Mouse (Mus musculus): ENCODE measurements around the gene Fastkd5. TPM values are rescaled to one million over a fixed set of nuclear protein-coding genes. Genes with fewer than 3 reads are reported as not detected.

The Fastkd5 gene
- total and polyA plus RNA-seq, 2 experiments from 2014 or later: 8.1 to 10.0 TPM

DNA sequence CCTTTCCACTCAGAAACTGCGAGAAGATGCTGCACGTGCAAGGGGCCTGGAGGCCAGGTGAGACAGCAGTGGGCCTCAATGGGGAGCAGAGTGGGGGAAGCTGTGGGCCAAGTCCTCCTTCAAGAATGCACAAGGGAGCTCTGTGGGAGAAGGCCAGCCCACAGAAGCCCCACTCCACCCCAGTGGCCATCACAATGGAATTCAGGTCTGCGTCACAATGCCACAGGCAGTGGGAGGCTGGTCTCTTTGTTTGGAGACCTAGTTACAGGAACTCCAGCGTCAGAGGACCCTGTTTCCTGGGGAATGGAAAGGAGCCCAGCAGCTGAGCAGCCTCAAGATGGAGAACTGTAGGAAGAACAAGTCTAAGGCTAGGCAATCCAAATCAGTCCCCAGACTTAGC, 40.7 kb downstream of the Fastkd5 start:
- no peak overlapping the region for H3K4me2 ChIP-seq (ENCODE audit: low read depth)
- H3K27me3 ChIP-seq (ENCODE audit: insufficient read depth, low read length): no peaks in the 10 kb centered on the region
- TF ChIP-seq CTCF (IDR thresholded peaks at IDR 0.05; ENCODE audit: low read depth): no peak
- WGBS: 53% methylated on average over 4 of the region's 4 CpGs
- no peak overlapping the region for H3K4me3 ChIP-seq (ENCODE audit: low read depth, low read length)
- H3K36me3 ChIP-seq (ENCODE audit: insufficient read depth): peaks cover 20% of the 10 kb centered on the region
- H3K9me3 ChIP-seq (ENCODE audit: low read length): no peaks in the 10 kb centered on the region
- H3K9ac ChIP-seq: no peak overlapping the region
- no peaks in the 10 kb centered on the region for H3K4me1 ChIP-seq (ENCODE audit: insufficient read depth)
- H3K27ac ChIP-seq (ENCODE audit: low read depth, low read length): no peak overlapping the region
- ATAC-seq (no peak), DNase-seq (no peak)

- no peaks in the 10 kb centered on the region for H3K9me3 ChIP-seq (ENCODE audit: low read length)
- no peak overlapping the region for H3K4me3 ChIP-seq (ENCODE audit: low read depth, low read length)
- no peak overlapping the region for H3K4me2 ChIP-seq (ENCODE audit: low read depth)
- TF ChIP-seq CTCF (IDR thresholded peaks at IDR 0.05; ENCODE audit: low read depth): no peak
- no peak overlapping the region for H3K27ac ChIP-seq (ENCODE audit: low read depth, low read length)
- ATAC-seq (no peak), DNase-seq (no peak)
- 87% methylated on average over 2 of the region's 2 CpGs for WGBS
- peaks cover 20% of the 10 kb centered on the region for H3K36me3 ChIP-seq (ENCODE audit: insufficient read depth)
- no peaks in the 10 kb centered on the region for H3K4me1 ChIP-seq (ENCODE audit: insufficient read depth)
- no peak overlapping the region for H3K9ac ChIP-seq
- H3K27me3 ChIP-seq (ENCODE audit: insufficient read depth, low read length): no peaks in the 10 kb centered on the region
These were observed 41.5 kb downstream of the Fastkd5 start for GRCm38 (mm10) chr2:130588373-130588772.

DNA sequence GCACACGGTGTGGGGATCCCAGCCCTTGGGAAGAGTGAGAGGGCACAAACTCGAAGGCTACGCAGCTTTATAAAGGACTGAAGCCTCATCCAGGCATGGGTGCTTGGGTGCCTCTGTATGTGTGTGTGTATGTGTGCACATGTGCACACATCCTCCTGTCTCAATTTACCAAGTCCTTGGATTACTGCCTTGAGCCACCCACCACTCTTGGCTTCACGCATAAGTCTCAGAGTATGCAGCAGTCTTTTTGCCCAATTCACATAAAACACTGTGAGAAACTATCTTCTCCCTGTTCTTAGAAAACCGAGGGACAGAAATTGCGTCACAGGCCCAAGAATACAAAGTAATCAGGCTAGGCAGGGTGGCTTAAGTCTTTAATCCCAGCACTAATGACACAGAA, 43.8 kb downstream of the Fastkd5 start:
- no peak for TF ChIP-seq CTCF (IDR thresholded peaks at IDR 0.05; ENCODE audit: low read depth)
- Histone ChIP-seq H3K27me3 (ENCODE audit: insufficient read depth, low read length) (peaks cover 16% of the 10 kb centered on the region), H3K4me1 (ENCODE audit: insufficient read depth) (no peaks in the 10 kb centered on the region), H3K4me3 (ENCODE audit: low read depth, low read length) (no peak overlapping the region), H3K4me2 (ENCODE audit: low read depth) (no peak overlapping the region), H3K9ac (no peak overlapping the region), H3K36me3 (ENCODE audit: insufficient read depth) (peaks cover 13% of the 10 kb centered on the region), H3K27ac (ENCODE audit: low read depth, low read length) (no peak overlapping the region), H3K9me3 (ENCODE audit: low read length) (no peaks in the 10 kb centered on the region)
- DNase-seq: no peak
- WGBS: 91% methylated on average over 6 of the region's 6 CpGs
- no peak for ATAC-seq

DNA sequence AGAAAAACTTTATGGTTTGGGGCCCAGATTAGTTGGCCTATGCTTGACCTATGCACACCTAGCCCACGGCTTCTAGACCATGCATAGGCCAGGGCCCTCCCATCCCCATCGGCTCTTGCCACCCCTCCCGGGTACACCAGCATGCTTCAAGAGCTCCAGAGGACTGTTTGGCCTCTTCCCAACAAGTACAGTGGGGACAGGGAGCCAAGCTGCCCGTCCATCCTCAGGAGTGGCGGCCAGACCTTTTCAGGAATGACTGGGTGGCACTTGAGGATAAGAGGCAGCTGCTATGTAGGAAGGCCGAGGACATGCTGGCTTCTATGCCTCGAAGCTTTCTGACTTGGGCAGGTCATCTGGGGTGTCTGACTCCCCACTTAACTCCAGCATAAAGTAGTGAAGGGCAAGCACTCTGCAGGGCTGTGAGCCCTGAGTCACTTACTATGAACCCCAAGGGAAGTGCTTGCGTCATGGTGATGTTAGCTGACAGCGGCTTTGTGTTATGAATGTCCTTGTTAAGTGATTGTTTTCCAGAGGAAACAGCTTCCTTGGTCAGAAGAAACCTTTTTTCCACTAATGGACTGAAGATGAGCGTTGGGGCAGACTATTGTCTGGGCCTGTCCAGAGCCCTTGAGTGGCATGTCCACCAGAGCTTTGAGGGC, 45.8 kb downstream of the Fastkd5 start:
- Histone ChIP-seq H3K27ac (ENCODE audit: low read depth, low read length) (no peak overlapping the region), H3K4me1 (ENCODE audit: insufficient read depth) (no peaks in the 10 kb centered on the region), H3K36me3 (ENCODE audit: insufficient read depth) (no peaks in the 10 kb centered on the region), H3K9me3 (ENCODE audit: low read length) (no peaks in the 10 kb centered on the region), H3K27me3 (ENCODE audit: insufficient read depth, low read length) (peaks cover 35% of the 10 kb centered on the region), H3K4me3 (ENCODE audit: low read depth, low read length) (no peak overlapping the region), H3K9ac (no peak overlapping the region), H3K4me2 (ENCODE audit: low read depth) (no peak overlapping the region)
- no peak for TF ChIP-seq CTCF (IDR thresholded peaks at IDR 0.05; ENCODE audit: low read depth)
- ATAC-seq (no peak), DNase-seq (no peak)
- WGBS: 77% methylated on average over 10 of the region's 10 CpGs

DNA sequence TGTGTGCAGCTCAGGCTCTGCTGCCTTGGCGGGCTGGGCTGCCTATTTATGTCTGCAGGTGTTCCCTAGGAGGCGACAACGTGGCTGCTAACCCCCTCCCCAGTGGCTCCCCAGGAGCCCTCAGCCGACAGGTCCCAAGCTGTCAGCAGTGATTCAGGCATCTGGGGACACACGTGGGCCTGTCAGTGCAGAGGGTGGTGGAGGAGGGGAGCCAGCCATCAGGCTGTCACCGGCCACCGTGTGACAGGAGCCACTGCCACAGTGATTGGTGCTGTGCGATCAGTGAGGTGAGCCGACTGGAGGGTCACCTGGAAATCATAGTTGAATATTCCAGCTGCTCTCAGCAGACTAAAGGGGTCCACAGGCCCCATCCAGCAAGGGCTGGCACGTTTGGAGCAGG, 47.3 kb downstream of the Fastkd5 start, which contains the start of gene Avp:
Avp (minus strand) TSS at position 3 of the 400 bp plus-strand sequence.
- TF ChIP-seq CTCF (IDR thresholded peaks at IDR 0.05; ENCODE audit: low read depth): no peak
- WGBS: 33% methylated on average over 10 of the region's 10 CpGs
- Histone ChIP-seq H3K27ac (ENCODE audit: low read depth, low read length) (no peak within 1 kb of the TSS), H3K9me3 (ENCODE audit: low read length) (no peaks in the 10 kb centered on the region), H3K27me3 (ENCODE audit: insufficient read depth, low read length) (peaks cover 49% of the 10 kb centered on the region), H3K4me2 (ENCODE audit: low read depth) (no peak within 1 kb of the TSS), H3K4me1 (ENCODE audit: insufficient read depth) (no peaks in the 10 kb centered on the region), H3K36me3 (ENCODE audit: insufficient read depth) (no peaks in the 10 kb centered on the region), H3K9ac (no peak within 1 kb of the TSS), H3K4me3 (ENCODE audit: low read depth, low read length) (no peak within 1 kb of the TSS)
- no peak for DNase-seq
- no peak for ATAC-seq

GRCm38 (mm10) chr2:130581201-130581600, 48.6 kb downstream of the Fastkd5 start:
- Histone ChIP-seq H3K4me3 (ENCODE audit: low read depth, low read length) (peak overlapping the region; percentile 13), H3K9me3 (ENCODE audit: low read length) (no peaks in the 10 kb centered on the region), H3K27me3 (ENCODE audit: insufficient read depth, low read length) (peaks cover 56% of the 10 kb centered on the region), H3K27ac (ENCODE audit: low read depth, low read length) (no peak overlapping the region), H3K4me1 (ENCODE audit: insufficient read depth) (no peaks in the 10 kb centered on the region), H3K36me3 (ENCODE audit: insufficient read depth) (no peaks in the 10 kb centered on the region), H3K4me2 (ENCODE audit: low read depth) (peak overlapping the region; percentile 36), H3K9ac (peak overlapping the region; percentile 28; the same call in 1 of the 2 replicates)
- ATAC-seq: no peak
- WGBS: 5% methylated on average over 16 of the region's 16 CpGs
- no peak for DNase-seq
- TF ChIP-seq CTCF (IDR thresholded peaks at IDR 0.05; ENCODE audit: low read depth): no peak

- Histone ChIP-seq H3K4me1 (ENCODE audit: insufficient read depth) (no peaks in the 10 kb centered on the region), H3K9me3 (ENCODE audit: low read length) (no peaks in the 10 kb centered on the region), H3K9ac (no peak overlapping the region), H3K27ac (ENCODE audit: low read depth, low read length) (no peak overlapping the region), H3K27me3 (ENCODE audit: insufficient read depth, low read length) (peaks cover 63% of the 10 kb centered on the region), H3K4me2 (ENCODE audit: low read depth) (no peak overlapping the region), H3K4me3 (ENCODE audit: low read depth, low read length) (no peak overlapping the region), H3K36me3 (ENCODE audit: insufficient read depth) (no peaks in the 10 kb centered on the region)
- 7% methylated on average over 8 of the region's 8 CpGs for WGBS
- ATAC-seq: no peak
- DNase-seq: no peak
- TF ChIP-seq CTCF (IDR thresholded peaks at IDR 0.05; ENCODE audit: low read depth): no peak
These were observed 50.0 kb downstream of the Fastkd5 start for GRCm38 (mm10) chr2:130579791-130580190.
